Mouse (Mus musculus): ENCODE results near the gene Olfr739. TPM values are rescaled to one million over a fixed set of nuclear protein-coding genes. Genes with fewer than 3 reads are reported as not detected.

The Olfr739 gene
- not detected for polyA plus RNA-seq (2021)

DNA sequence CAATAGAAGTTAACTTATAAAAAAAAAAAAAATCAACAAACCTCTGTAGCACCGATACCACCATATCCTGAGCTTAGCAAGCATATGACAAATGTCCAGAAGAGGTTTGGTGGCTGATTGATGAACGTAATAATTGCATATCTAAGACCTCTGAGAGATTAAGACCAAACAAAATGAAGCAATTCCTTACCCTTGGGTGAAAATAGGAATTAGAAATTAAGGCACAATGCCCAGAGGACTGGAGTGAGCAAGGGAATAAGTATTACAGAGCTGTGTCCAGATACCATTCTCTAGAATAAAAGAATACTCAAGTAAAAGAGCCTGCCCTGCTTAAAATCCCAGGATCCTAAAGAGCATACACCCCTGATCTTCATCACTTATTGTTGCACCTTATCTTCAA is at the start of gene Olfr739:
Olfr739 (plus strand) TSS at position 301 of the 400 bp plus-strand sequence.
- in situ Hi-C loops (cut with MboI; ENCODE audit: low pct_unique_long_range_greater_than_20kb): no loop called here
- POLR2A ChIA-PET: no interaction called here

DNA sequence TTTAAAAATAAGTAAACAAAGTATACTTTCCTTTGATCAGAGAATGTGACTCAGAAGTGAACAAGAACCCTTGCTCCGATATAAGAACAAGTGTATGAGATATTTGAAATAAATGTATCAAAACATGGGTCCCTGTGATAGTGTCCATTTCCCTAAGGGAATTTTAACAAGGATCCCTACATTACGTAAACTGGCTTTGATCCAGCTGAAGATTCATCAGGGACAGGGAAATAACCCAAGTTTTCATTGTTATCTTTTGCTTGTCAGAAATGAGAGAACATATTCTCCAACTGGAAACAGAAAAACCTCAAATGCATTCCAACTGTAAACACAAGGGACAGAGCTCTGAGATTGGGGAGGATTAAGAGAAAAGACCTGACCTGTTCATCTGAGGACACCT is 37.6 kb upstream of the Olfr739 start, which contains the start of gene Olfr736:
Olfr736 (plus strand) TSS at position 301 of the 400 bp plus-strand sequence.
- DNase-seq (ENCODE audit: low read depth, low spot score) (no peak), ATAC-seq (no peak)
- no peaks in the 10 kb centered on the region for H3K27me3 ChIP-seq
- TF ChIP-seq CTCF (IDR thresholded peaks at IDR 0.05): no peak
- CTCF ChIA-PET: no interaction called here
- in situ Hi-C loops (cut with MboI; ENCODE audit: low pct_unique_long_range_greater_than_20kb): no loop called here
- POLR2A ChIA-PET: no interaction called here

More for the DNA sequence above, at the start of gene Olfr739:
- DNase-seq (ENCODE audit: low read depth, low spot score) (no peak), ATAC-seq (no peak)
- no peaks in the 10 kb centered on the region for H3K27me3 ChIP-seq
- no peak for TF ChIP-seq CTCF (IDR thresholded peaks at IDR 0.05)
- CTCF ChIA-PET: no interaction called here

DNA sequence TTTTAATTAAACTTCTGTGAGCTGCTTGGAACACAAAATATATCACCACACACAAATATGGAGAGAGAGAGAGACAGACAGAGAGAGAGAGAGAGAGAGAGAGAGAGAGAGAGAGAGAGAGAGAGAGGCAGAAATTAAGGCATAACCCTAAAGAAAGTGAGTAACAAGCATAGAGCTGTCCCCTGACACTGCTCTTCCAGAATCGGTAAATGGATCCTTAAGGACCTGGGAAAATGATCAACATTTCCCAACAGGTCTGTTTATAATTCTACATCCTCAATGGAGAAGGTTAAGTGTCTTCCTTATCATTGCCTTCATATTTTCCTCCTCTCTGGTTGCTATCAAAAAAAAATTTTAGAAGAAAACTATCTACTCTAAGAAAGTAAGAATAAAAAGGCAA is 11.2 kb upstream of the Olfr739 start, which contains the start of gene Olfr738:
Olfr738 (plus strand) TSS at position 301 of the 400 bp plus-strand sequence.
- H3K27me3 ChIP-seq: no peaks in the 10 kb centered on the region
- ATAC-seq (no peak), DNase-seq (ENCODE audit: low read depth, low spot score) (no peak)
- ChIA-PET POLR2A (no interaction called here), CTCF (no interaction called here)
- no peak for TF ChIP-seq CTCF (IDR thresholded peaks at IDR 0.05)
- in situ Hi-C loops (cut with MboI; ENCODE audit: low pct_unique_long_range_greater_than_20kb): no loop called here

DNA sequence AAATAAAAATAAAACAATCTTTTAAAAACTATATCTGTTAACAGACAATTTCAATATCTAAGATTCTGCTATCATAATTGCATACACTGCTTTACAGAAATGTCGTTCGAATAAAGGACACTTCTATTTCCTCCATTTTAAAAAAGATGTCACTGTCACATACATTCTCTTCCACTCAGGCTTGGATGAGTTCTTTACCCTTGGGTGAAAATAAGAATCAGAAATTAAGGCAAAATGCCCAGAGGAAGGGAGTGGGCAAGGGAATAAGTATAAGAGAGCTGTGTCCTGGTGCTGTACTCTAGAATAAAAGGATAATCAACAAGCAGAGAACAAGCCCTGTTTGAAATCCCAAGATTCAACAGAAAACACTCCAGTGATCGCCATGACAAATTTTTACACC is 26.8 kb downstream of the Olfr739 start, which contains the start of gene Olfr740:
Olfr740 (plus strand) TSS at position 301 of the 400 bp plus-strand sequence.
- no peak for DNase-seq (ENCODE audit: low read depth, low spot score)
- no peak for TF ChIP-seq CTCF (IDR thresholded peaks at IDR 0.05)
- CTCF ChIA-PET: no interaction called here
- no peak for ATAC-seq
- in situ Hi-C loops (cut with MboI; ENCODE audit: low pct_unique_long_range_greater_than_20kb): no loop called here
- POLR2A ChIA-PET: no interaction called here
- no peaks in the 10 kb centered on the region for H3K27me3 ChIP-seq

DNA sequence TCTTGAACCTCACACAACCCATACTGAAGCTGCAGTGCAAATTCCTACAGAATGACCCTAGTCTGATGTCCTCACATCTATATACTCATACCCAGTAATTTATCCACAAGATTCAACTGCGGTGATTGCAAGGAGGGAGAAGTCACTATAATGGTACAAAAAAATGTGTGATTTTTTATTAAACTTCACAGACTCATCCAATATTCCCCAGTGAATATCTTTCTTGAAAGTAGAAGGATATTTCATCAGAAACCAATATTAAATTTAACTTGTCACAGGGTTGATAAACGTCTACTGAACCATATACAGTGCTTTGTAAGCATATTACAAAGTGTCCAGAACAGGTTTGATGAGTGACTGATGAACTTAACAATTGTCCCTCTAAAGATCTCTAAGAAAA is 54.0 kb downstream of the Olfr739 start, which contains the start of gene Olfr741:
Olfr741 (plus strand) TSS at position 301 of the 400 bp plus-strand sequence.
- H3K27me3 ChIP-seq: no peaks in the 10 kb centered on the region
- in situ Hi-C loops (cut with MboI; ENCODE audit: low pct_unique_long_range_greater_than_20kb): no loop called here
- CTCF ChIA-PET: no interaction called here

More for the DNA sequence above, 54.0 kb downstream of the Olfr739 start, which contains the start of gene Olfr741:
- ATAC-seq (no peak), DNase-seq (ENCODE audit: low read depth, low spot score) (no peak)
- POLR2A ChIA-PET: no interaction called here
- TF ChIP-seq CTCF (IDR thresholded peaks at IDR 0.05): no peak

Other genes starting within 250 kb of the Olfr739 start
- gene Olfr730, start 230.4 kb upstream of the Olfr739 start, polyA plus RNA-seq (2021): not detected
- not detected for gene Olfr731, start 176.8 kb upstream of the Olfr739 start, polyA plus RNA-seq (2021)
- not detected for gene Olfr732, start 134.4 kb upstream of the Olfr739 start, polyA plus RNA-seq (2021)
- not detected for gene Olfr733, start 117.1 kb upstream of the Olfr739 start, polyA plus RNA-seq (2021)
- gene Olfr734, start 91.9 kb upstream of the Olfr739 start, polyA plus RNA-seq (2021): not detected
- not detected for gene Olfr735, start 69.8 kb upstream of the Olfr739 start, polyA plus RNA-seq (2021)
- not detected for gene Tlr11, start 60.7 kb upstream of the Olfr739 start, polyA plus RNA-seq (2021)
- gene Olfr736, start 37.5 kb upstream of the Olfr739 start, polyA plus RNA-seq (2021): not detected
- gene Olfr738, start 11.1 kb upstream of the Olfr739 start, polyA plus RNA-seq (2021): not detected
- gene Olfr740, start 26.9 kb downstream of the Olfr739 start, polyA plus RNA-seq (2021): not detected
- not detected for gene Olfr741, start 54.1 kb downstream of the Olfr739 start, polyA plus RNA-seq (2021)
- not detected for gene Olfr742, start 85.0 kb downstream of the Olfr739 start, polyA plus RNA-seq (2021)
- gene Olfr743, start 103.2 kb downstream of the Olfr739 start, polyA plus RNA-seq (2021): not detected
- not detected for gene Olfr744, start 196.3 kb downstream of the Olfr739 start, polyA plus RNA-seq (2021)
- not detected for gene Olfr745, start 220.8 kb downstream of the Olfr739 start, polyA plus RNA-seq (2021)
- not detected for gene Olfr746, start 228.5 kb downstream of the Olfr739 start, polyA plus RNA-seq (2021)